Mouse (Mus musculus) midbrain, embryonic 12.5 days (tissue): Measurements from ENCODE around the gene Clmp. TPM values are rescaled to one million over a fixed set of nuclear protein-coding genes. Genes with fewer than 3 reads are reported as not detected.

Source experiments
- ATAC-seq: fragments of 200-750 bp; cut with Nextera tagmentation; 2 replicates; pipeline ENCODE4 v1.8.0; 2017; ENCODE audit warnings: low read depth, moderate TSS enrichment, moderate library complexity; ENCODE audit not compliant: low FRiP score
- H3K27ac ChIP-seq: fragments of 300-500 bp; sonication (generic); replicated peaks from 2 replicates; pipeline ENCODE4 v1.5.1; 2016; ENCODE audit warnings: mild to moderate bottlenecking
- H3K27me3 ChIP-seq: fragments of 300-500 bp; sonication (generic); 2 replicates; pipeline ENCODE4 v1.6.1; 2016; ENCODE audit warnings: mild to moderate bottlenecking
- H3K36me3 ChIP-seq: fragments of 300-500 bp; sonication (generic); 2 replicates; pipeline ENCODE4 v1.6.1; 2016
- H3K4me1 ChIP-seq: fragments of 300-500 bp; sonication (generic); 2 replicates; pipeline ENCODE4 v1.6.1; 2016
- H3K4me2 ChIP-seq: fragments of 300-500 bp; sonication (generic); replicated peaks from 2 replicates; pipeline ENCODE4 v1.6.1; 2016; ENCODE audit warnings: mild to moderate bottlenecking, moderate library complexity
- H3K4me3 ChIP-seq: fragments of 300-500 bp; sonication (generic); 2 replicates; pipeline ENCODE4 v1.5.1; 2016; ENCODE audit warnings: mild to moderate bottlenecking
- H3K9ac ChIP-seq: fragments of 300-500 bp; sonication (generic); replicated peaks from 2 replicates; pipeline ENCODE4 v1.6.1; 2016; ENCODE audit warnings: mild to moderate bottlenecking, moderate library complexity
- H3K9me3 ChIP-seq: fragments of 300-500 bp; sonication (generic); 2 replicates; pipeline ENCODE4 v1.6.1; 2016; ENCODE audit warnings: mild to moderate bottlenecking
- WGBS: fragments of 180-500 bp; shearing (Covaris S2); methylation state at CpG from one replicate; pipeline ENCODE4 v1.1.7; 2016; 5-methylcytosine and 5-hydroxymethylcytosine counted together
- polyA plus RNA-seq: library from polyadenylated mRNA; unstranded; fragments of >200 nt; fragmentation: Nextera tagmentation; extraction: Ambion mirVana; gene quantifications from 2 replicates; pipeline ENCODE4 v1.2.1, GENCODE M21; 2016

Gene Clmp
- polyA plus RNA-seq, 1 experiment from 2014 or later = 47.4 TPM

DNA sequence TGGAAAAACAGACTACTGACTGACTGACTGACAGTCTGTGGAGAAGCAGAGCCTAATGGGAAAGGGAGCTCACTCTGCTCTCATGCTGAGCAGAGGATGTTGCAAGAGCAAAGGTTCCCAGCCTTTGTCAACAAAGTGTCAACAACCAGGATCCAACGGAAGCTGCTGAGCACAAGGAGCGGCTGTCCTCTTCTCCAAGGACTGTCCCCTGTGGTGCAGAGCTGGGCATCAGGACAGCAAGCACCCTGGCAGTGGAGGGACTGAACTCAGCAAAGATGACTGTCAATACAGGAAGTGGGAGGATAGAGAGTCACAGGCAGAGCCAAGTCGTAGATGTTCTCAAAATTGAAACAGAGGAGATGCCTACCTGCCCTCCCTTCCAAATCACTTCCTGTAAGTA lies 58.5 kb downstream of the Clmp start:
- no peak overlapping the region for H3K4me3 ChIP-seq
- 58% methylated on average over 3 of the region's 3 CpGs for WGBS
- no peak overlapping the region for H3K4me2 ChIP-seq
- H3K9me3 ChIP-seq = no peaks in the 10 kb centered on the region
- H3K27ac ChIP-seq = no peak overlapping the region
- no peaks in the 10 kb centered on the region for H3K27me3 ChIP-seq
- no peak for ATAC-seq
- 0 out of 2 replicates have a peak, but pooled peaks cover 3% of the 10 kb centered on the region for H3K4me1 ChIP-seq
- H3K9ac ChIP-seq = no peak overlapping the region
- H3K36me3 ChIP-seq = no peaks in the 10 kb centered on the region

DNA sequence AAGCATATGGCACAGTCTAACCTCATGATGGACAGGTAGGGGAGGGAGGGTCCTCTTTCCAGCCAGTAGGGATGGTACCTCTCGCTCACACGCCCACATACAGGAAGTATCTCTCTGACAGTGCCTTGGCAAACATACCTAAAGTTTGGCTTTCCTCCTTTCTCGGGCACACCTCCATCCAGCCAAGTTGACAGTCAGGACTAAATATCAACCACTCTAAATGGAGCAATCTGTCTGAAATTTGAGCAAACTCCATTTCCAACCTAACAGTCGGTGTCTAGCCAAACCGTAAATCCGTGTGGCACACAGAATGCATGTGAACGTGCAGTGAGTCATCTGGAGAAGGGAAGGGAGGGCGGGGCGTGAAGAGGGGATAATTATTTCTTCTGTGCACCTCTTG lies 61.0 kb downstream of the Clmp start:
- Histone ChIP-seq H3K4me3 (no peak overlapping the region), H3K4me1 (0 out of 2 replicates have a peak, but pooled peaks cover 6% of the 10 kb centered on the region), H3K27me3 (no peaks in the 10 kb centered on the region), H3K27ac (no peak overlapping the region), H3K4me2 (no peak overlapping the region), H3K9me3 (no peaks in the 10 kb centered on the region), H3K9ac (no peak overlapping the region), H3K36me3 (no peaks in the 10 kb centered on the region)
- no peak for ATAC-seq
- WGBS = 81% methylated on average over 9 of the region's 9 CpGs

DNA sequence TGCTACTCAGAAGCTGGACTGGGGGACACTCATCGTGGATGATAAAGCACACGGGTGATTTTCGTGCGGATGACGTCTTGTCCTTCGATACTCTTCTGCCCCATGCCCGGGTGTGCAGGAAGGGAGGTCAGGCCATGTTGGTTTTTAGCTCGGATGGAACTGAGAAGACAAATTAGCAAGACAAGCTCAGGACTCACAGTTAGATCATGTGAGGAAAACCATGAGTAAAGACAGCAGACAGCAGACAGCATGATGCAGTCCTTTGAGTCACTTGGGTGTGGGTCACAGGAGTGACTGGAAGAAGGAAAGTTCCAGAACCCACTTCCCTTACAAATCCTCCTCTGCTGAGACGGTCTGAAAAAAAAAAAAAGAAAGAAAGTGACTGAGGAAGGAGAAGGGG lies 61.5 kb downstream of the Clmp start:
- WGBS = 86% methylated on average over 9 of the region's 9 CpGs
- Histone ChIP-seq H3K27me3 (no peaks in the 10 kb centered on the region), H3K4me1 (0 out of 2 replicates have a peak, but pooled peaks cover 8% of the 10 kb centered on the region), H3K36me3 (no peaks in the 10 kb centered on the region), H3K9me3 (no peaks in the 10 kb centered on the region), H3K4me3 (no peak overlapping the region), H3K4me2 (no peak overlapping the region), H3K27ac (no peak overlapping the region), H3K9ac (no peak overlapping the region)
- no peak for ATAC-seq

DNA sequence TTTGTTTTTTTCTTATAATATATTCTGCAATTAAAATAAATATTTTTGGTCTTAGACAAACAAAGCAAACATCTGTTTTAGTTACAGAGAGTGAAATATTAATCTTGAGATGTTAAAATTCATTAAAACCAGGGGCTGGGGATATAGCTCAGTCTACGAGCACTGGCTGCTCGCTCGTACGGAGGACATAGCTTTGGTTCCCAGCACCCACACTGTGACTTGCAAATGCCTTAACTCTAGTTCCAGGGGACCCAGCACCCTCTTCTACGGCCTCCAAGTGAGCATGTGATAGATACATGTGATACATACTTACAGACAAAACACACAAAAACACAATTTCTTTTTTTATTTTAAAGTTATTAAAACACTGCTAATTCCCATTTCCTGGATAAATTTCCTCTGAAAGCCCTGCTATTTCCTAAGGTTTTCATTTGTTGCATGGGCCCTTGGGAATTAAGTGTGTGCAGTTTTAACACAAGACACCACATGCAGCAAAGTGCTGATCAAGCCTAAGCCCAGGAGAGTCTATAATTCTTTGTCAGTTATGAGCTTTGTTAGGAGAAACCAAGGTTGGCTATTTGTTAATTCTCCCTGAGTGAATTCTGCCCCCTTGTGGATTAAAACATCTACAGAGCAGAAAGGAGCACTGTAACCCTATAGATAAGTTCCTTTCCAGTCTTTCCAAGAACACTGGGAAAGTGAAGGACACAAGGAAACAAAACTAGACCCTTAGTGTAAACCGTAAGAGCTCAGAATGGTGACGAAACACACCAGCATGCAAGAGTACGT lies 64.3 kb downstream of the Clmp start:
- Histone ChIP-seq H3K27me3 (no peaks in the 10 kb centered on the region; the same call in 1 of the 2 replicates), H3K4me2 (no peak overlapping the region), H3K4me1 (0 out of 2 replicates have a peak, but pooled peaks cover 5% of the 10 kb centered on the region), H3K9ac (no peak overlapping the region), H3K9me3 (no peaks in the 10 kb centered on the region), H3K27ac (no peak overlapping the region), H3K4me3 (no peak overlapping the region), H3K36me3 (no peaks in the 10 kb centered on the region)
- WGBS = 74% methylated on average over 8 of the region's 8 CpGs
- ATAC-seq = peak; percentile 58

DNA sequence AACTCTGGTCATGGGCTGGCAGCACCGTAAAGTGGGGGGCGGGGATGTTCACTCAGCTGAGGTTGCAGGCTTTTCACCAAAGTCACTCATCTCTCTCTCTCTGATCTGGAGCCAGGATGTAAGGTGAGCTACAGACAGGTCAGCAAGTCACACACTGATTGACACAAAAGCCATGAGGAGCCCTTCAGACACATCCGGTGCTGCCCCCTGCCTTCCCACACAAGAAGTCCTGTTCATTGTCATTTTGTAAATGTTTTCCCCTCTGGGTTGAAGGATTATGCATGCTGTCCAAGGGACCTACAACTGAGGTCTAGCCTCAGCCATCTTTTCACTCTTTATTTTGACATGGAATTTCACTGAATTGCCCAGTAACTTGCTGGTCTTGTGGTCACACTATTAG lies 66.0 kb downstream of the Clmp start:
- H3K4me3 ChIP-seq = no peak overlapping the region
- no peak overlapping the region for H3K27ac ChIP-seq
- WGBS = 54% methylated on average over 3 of the region's 3 CpGs
- no peaks in the 10 kb centered on the region for H3K36me3 ChIP-seq
- no peaks in the 10 kb centered on the region; the same call in 1 of the 2 replicates for H3K27me3 ChIP-seq
- no peaks in the 10 kb centered on the region for H3K9me3 ChIP-seq
- ATAC-seq = no peak
- H3K4me1 ChIP-seq = peaks cover 9% of the 10 kb centered on the region
- H3K9ac ChIP-seq = no peak overlapping the region
- no peak overlapping the region for H3K4me2 ChIP-seq

DNA sequence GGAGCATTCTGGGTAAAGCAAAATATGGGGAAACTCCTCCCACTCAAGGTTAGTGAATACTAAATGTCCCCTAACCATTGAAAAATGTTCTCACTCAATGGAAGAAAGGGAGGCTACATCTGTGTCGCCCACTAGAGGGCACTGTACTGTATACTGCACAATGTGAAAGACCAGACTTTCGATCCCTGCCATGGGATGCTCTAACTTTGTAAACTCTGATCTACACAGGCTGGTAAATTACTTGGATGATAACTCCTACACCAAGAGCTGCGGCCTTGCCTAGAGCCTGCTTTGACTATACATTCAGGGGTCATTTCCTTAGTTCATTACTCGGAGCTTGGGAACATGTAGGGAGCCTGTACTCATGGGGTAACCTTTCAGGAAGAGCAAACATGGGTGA lies 70.6 kb downstream of the Clmp start:
- WGBS = 20% methylated on average over 4 of the region's 4 CpGs
- no peak overlapping the region for H3K4me3 ChIP-seq
- H3K9ac ChIP-seq = no peak overlapping the region
- peaks cover 21% of the 10 kb centered on the region for H3K4me1 ChIP-seq
- H3K4me2 ChIP-seq = peak overlapping the region; percentile 50
- H3K27me3 ChIP-seq = peaks cover 13% of the 10 kb centered on the region
- 0 out of 2 replicates have a peak, but pooled peaks have one; percentile 5 for ATAC-seq
- no peak overlapping the region for H3K27ac ChIP-seq
- H3K36me3 ChIP-seq = no peaks in the 10 kb centered on the region
- H3K9me3 ChIP-seq = no peaks in the 10 kb centered on the region

DNA sequence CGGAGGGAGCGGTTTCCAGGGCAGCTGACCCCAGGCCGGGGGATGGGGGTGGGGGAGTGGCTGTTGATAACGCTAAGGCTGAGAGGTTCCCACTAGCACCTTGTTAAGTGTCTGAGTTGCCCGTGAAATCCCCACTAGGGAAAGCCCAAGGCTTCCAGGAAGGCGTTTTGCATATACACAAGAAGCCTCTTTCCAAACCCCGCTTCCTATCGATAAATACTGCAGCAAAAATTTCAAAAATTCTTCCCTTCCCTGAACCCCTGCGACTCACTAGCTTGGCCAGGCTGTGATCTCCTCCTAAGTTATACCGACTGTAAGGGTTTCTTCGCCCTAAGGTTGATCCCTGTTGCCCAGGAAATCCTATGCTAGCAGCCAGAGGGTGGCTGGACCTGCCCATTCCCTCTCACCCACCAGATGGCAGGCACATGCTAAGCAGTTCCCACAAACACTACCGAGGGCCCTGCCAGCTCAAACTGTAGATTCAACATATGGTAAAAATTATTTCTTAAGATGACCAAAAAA lies 71.4 kb downstream of the Clmp start:
- Histone ChIP-seq H3K27ac (peak overlapping the region; percentile 63), H3K36me3 (no peaks in the 10 kb centered on the region), H3K4me2 (peak overlapping the region; percentile 50), H3K9ac (peak overlapping the region; percentile 31; the same call in 1 of the 2 replicates), H3K4me1 (peaks cover 16% of the 10 kb centered on the region), H3K27me3 (peaks cover 16% of the 10 kb centered on the region), H3K4me3 (peak overlapping the region; percentile 30; the same call in 1 of the 2 replicates), H3K9me3 (no peaks in the 10 kb centered on the region)
- peak; percentile 84 for ATAC-seq
- WGBS = 21% methylated on average over 12 of the region's 12 CpGs

DNA sequence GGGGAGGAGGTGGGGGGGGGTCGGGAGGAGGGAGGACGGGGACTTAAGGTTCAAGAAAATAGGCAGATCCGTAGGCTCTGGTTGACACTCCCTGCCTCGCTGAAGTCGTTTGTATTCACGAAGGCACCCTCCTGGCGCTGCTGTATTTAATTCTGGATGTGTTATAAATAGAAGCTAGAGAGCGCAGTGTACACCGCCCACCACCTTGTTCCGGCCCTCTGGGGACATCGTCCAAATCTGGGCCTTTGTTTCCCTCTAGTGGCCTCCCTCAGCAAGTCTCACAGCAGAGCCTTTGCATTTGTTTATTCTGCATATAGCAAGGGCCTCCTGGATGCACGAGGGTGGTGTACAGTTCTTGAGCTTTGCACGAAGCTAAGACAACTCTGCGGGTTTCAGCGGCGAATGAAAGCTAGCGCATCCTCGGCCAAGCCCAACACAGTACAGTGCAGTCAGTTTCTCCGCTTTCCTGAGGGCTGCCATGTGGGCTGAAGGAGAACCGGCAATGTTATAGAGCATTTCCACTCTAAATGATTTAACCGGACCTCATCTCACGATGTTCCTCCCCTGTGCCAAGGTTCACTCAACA lies 72.0 kb downstream of the Clmp start:
- Histone ChIP-seq H3K27ac (peak overlapping the region; percentile 63), H3K4me1 (peaks cover 16% of the 10 kb centered on the region), H3K4me2 (peak overlapping the region; percentile 50), H3K9me3 (no peaks in the 10 kb centered on the region), H3K4me3 (peak overlapping the region; percentile 30), H3K36me3 (no peaks in the 10 kb centered on the region), H3K9ac (0 out of 2 replicates have a peak overlapping the region, but pooled peaks have one; percentile 31), H3K27me3 (peaks cover 16% of the 10 kb centered on the region)
- WGBS = 10% methylated on average over 22 of the region's 22 CpGs
- ATAC-seq = peak; percentile 84

DNA sequence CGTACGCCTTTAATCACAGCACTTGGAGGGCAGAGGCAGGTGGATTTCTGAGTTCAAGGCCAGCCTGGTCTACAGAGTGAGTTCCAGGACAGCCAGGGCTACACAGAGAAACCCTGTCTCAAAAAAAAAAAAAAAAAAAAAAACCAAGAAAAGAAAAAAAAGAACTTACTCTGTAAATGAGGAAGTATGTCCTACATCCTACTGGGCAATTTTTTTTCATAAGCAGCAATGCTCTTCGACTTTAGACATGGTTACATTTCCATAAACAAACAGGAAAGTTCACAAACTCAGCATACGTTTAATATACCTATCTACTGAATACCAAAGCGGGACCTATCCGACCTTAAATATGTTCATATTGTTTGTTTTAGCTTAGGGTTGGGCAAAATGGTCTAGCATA lies 76.6 kb downstream of the Clmp start:
- WGBS = 92% methylated on average over 6 of the region's 6 CpGs
- no peak for ATAC-seq
- H3K27ac ChIP-seq = no peak overlapping the region
- H3K4me1 ChIP-seq = peaks cover 9% of the 10 kb centered on the region
- H3K36me3 ChIP-seq = no peaks in the 10 kb centered on the region
- peaks cover 19% of the 10 kb centered on the region for H3K27me3 ChIP-seq
- H3K4me3 ChIP-seq = no peak overlapping the region
- H3K9me3 ChIP-seq = no peaks in the 10 kb centered on the region
- no peak overlapping the region for H3K4me2 ChIP-seq
- H3K9ac ChIP-seq = no peak overlapping the region

DNA sequence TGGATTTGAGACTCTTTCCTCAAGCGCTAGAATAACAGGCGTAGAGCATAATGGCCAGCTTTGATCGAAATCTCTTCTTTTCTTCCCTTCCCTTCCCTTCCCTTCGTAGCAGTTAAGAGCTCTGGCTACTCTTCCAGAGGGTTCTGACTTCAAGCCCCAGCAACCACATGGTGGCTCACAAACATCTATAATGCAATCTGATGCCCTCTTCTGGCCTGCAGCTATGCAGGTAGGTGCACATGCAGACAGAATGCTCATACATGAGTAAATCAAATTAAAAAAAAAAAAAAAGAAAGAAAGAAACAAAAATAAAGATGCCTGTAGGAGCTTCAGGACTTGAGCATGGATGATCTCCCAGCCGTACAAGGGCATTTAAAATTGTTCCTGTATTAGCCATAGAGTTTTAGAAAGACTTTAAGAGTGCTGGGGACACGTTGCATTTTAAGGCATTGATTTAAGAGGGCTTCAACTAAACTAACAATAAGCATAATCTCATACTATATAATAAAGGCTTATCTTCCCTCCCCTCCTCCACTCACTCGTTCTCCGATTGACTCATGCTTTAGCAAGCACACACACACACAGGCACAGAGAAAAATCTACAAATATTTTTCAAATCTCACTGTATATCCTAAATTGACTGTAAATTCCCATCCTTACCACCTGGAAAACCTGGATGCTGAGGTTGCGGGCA lies 79.3 kb downstream of the Clmp start:
- 85% methylated on average over 9 of the region's 9 CpGs for WGBS

DNA sequence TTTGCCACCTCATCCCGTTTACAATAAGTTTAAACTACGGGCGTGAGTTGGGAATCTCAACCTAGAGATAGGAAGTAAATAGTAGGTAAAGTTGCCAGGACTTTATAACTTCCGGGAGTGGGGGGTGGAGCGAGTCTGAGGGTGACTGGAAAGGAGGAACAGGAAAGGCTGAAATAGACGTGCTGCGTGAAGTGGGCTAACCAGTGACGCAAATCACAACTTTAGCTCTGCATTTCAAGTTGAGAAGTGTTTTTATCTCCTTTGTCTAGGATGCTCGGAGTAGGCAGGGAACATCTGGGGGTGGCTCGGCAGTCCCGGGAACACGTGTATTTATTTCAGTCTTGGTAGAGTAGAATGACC lies 79.8 kb downstream of the Clmp start:
- Histone ChIP-seq H3K27ac (no peak overlapping the region), H3K9ac (no peak overlapping the region), H3K27me3 (peaks cover 15% of the 10 kb centered on the region), H3K4me1 (peaks cover 6% of the 10 kb centered on the region; the same call in 1 of the 2 replicates), H3K36me3 (no peaks in the 10 kb centered on the region), H3K4me2 (no peak overlapping the region), H3K4me3 (no peak overlapping the region), H3K9me3 (no peaks in the 10 kb centered on the region)
- no peak for ATAC-seq
- 71% methylated on average over 12 of the region's 12 CpGs for WGBS

More for the DNA sequence above, 79.3 kb downstream of the Clmp start:
- Histone ChIP-seq H3K9ac (no peak overlapping the region), H3K4me3 (no peak overlapping the region), H3K27ac (no peak overlapping the region), H3K9me3 (no peaks in the 10 kb centered on the region), H3K27me3 (peaks cover 19% of the 10 kb centered on the region), H3K36me3 (no peaks in the 10 kb centered on the region), H3K4me1 (peaks cover 3% of the 10 kb centered on the region; the same call in 1 of the 2 replicates), H3K4me2 (no peak overlapping the region)
- no peak for ATAC-seq
